Mouse (Mus musculus): ENCODE results near the gene Mta3. TPM values are rescaled to one million over a fixed set of nuclear protein-coding genes. Genes with fewer than 3 reads are reported as not detected.

Mta3 gene
- total RNA-seq (2021): 10 to 100 TPM; 35.3 to 35.6 TPM

DNA sequence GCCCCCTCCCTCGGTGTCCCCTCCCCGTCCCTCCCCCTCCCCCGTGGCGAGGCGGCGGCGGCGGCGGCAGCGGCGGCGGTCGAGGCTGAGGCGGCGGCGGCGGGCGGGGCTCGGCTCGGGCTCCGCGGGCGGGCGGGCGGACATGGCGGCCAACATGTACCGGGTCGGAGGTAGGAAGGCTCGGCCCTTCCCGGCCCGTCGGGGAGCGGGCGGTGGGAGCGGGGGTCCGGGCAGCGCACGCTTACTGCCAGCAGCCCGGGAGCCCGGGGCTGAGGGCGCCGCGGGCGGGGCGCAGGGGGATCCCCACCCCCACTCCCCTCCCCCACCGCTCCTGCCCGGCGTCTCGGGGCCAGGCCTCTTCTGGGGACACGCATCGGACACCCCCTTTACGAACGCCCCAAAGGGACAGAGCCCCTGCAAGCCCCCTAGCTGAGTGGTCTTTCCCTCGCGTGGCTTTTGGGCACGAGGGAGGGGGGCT is at the start of gene Mta3:
Gene Mta3 (plus strand): TSS at position 48 of the 478 bp plus-strand sequence.
- DNase-seq: peak; percentile 79

DNA sequence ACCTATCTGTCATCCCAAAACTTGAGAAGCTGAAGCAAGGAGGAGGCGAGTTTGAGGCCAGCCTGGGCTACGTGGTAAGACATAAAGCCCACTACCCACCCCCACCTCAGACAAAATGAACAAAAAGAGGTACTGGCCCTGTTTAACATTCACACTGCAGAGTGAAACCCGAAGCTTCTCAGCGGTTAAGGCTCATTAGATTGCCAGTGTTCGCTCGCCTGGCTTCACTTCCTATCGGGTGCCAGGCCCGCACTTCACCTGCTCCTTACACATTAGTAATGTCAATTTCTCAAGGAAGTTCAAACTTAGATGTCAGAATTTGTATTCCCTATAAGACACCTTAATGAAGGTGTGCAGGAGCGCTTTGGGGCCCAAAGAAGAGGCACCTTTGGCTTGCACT is 48.6 kb upstream of the Mta3 start:
- no peak for DNase-seq

DNA sequence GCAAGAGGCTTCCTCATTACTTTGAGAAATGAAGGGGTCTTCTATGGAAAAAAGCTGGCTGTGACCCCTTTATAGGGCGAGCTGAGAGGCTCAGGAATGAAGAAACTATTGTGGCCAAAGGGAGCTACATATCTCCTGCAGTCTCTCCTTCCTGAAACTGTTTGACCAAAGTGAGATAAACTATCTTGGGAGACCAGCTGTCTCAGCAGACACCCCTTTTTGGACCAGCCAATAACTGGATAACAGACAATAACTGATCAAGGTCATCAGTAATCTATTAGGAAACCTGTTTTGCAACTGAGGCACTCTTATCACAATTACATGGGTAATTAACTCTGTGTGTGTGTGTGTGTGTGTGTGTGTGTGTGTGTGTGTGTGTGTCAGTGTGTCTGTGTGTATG is 47.0 kb upstream of the Mta3 start:
- DNase-seq: no peak

DNA sequence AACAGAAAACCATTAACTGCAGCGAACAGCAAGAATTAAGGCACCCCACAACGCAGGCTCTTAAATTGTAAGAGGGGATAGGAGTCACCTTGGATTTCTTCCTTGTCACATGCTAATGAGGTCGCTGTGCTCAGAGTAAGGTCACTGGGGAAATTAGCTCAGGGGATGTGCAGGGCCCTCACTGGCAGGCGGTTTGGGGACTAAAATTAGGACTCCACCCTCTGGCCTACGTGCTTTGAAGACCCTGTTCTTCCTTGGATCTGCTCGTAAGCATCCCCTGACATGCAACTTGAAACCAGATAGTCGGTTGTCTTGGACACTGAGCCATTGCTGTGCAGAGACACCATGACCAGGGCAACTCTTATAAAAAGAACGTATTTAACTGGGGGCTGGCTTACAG is 41.2 kb upstream of the Mta3 start:
- DNase-seq: no peak

DNA sequence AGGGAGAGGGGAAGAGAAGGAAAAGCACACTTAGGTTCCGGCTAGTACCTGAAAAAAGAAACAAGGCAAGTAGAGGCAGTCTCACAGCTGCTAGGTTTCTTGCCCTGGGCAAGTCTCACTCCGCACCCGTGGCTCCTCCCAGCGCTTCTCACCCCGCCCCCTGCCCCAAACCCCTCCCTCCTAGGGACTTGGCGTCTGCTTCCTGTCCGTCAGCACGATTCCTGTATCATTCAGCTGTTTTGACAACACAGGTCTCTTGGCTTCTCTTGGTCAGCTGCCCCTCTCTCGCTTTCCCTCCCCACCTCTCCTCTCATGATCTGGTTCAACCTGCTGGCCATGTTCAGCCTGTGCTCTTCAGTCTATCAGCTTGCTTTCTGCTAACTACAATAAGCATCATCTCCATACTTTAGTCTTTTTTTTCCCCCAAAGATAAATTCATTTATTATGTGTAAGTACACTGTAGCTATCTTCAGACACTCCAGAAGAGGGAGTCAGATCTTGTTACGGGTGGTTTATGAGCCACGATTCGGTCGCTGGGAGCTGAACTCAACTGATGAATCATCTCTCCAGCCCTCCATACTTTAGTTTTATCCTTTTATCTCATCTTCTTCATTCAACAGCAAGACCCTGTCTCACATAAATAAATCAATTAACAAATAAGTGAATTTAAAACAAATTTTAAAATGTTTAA is 39.2 kb upstream of the Mta3 start:
- peak; percentile 13 for DNase-seq

DNA sequence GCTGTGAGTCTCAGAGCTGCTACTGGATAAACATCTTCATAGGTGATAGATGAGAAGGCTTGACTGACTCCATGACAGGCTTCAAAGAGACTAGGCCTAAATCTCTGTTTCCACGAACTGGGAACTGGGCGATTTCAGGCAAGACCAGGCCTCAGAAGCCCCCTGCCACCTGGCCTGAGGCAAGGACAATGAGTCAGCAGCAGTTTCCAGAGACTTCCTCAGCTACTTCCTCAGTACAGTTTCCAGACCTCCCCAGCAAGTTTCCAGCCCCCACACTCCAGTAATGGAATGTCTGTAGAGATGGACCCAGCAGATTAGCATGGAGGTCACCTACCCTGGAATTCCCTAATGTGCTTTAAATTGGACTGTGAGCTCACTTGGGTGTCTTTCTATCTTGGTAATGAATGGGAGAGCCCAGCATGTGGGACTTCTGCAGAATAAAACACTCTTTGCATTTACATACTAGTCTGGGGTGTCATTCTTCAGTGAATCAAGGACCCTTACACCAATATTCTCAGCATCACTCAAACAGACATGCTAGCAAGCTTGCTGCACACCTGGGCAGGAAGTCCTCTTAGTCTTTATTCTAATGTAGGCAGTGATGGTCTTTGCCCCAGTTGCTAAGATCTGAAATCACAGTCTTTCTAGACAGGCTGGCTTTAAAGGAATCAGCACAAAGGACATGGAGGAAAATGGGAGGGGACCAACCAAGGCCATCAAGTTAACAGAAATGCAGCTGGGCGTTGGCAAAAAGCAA is 37.9 kb upstream of the Mta3 start:
- no peak for DNase-seq

DNA sequence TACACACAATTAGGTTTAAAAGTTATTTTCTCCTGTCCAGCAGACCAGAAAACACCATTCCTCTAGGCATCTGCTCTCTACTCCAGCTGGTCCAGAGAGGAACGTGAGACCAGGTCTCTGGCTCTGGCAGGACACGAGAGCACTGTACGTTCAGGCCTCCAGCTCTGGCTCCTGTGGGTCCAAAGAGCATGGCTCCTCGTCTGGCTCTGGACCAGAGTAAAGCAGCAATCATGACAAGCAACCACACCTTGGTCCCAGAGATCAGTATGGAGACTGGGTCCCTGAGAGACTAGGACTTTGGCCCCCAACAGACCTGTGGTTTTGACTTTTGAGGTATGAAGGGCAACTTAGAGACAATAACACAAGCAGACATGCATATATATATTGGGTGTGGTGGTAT is 33.3 kb upstream of the Mta3 start:
- no peak for DNase-seq

DNA sequence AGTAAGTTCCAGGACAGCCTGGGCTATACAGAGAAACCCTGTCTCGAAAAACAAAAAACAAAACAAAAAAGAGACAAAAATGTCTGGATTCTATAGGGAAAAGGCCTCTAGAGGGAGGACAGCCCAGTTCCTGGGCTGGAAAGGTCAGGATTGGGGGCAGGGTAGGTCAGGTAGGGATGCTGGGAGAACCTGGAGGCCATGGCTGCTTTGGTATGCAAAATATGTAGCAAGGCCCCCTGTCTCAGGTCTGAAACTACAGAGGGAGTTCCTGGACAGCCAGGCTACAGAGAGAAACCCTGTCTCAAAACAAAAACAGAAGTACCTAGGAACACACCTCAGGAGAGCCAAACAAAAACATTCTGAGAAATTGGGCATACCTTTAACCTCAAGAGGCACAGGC is 28.6 kb upstream of the Mta3 start:
- no peak for DNase-seq

DNA sequence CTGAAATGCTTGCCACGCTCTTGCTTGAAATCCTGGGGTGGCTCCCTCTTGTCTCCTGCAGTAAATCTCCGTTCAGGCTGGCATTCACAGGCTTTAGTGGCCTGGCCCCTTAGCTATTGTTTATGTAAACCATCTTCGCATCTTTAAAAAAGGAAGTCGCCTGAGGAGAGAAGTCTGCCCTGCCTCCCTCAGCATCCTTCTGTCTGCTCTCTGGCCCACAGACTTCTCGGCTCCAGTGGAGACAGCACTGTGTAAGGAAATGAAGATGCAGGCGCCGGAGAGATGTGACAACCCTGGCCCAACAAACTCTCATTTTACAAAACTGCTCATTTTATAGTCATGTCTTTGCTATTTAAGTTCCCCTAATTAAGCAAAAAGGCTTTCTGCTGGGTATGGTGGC is 24.0 kb upstream of the Mta3 start:
- DNase-seq: no peak

DNA sequence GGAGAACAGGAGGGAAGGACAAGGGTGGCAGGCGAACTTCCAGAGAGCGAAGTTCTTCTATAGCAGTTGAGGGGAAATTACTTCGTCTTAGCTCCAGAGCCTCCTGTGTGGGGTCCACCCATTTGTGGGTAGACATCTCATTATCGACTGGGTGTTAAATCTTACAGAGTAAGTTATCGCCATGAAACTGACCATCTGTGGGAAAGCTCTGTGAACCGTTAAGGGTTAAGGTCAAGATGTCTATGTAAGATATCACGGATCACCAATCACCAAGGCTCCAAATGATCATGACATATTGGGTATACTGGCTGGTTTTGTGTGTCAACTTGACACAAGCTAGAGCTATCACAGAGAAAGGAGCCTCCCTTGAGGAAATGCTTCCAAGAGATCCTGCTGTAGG is 21.5 kb upstream of the Mta3 start:
- no peak for DNase-seq

DNA sequence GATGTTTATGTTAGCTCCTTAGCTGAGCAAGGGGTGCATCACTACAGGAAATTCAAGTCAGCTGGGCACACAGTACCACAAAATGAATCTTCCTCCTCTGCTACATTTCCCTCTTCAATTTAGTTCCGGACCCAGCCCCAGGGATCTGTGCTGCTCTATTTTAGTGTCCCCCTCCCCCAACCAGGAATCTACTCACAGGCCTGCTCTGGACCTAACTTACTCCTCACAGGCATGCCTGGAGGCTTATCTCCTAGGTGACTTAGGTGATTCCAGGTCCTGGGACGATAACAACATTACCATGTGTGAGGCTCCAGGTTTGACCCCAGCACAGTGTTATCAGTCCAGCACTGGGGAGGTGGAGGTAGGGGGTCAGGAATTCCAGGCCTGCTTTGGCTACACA is 15.5 kb upstream of the Mta3 start:
- DNase-seq: no peak

DNA sequence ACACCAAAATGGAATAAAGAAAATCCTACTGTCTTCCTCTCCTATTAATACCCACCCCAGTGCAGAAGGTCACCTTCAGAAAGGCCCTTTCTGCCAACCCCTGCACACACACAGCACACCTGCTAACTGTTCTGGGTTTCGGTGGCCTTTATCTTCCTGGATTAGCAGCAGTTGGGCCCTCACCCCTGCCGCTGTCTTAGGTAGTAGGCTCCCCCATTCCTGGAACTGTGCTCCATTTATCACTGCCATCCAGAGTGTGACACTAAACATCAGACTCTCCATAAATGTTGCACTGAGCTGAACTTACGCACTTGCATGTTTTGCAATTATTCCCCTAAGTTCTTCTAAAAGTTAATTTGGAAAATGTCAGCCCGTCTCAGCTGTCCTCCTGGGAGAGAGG is 14.6 kb upstream of the Mta3 start:
- no peak for DNase-seq

DNA sequence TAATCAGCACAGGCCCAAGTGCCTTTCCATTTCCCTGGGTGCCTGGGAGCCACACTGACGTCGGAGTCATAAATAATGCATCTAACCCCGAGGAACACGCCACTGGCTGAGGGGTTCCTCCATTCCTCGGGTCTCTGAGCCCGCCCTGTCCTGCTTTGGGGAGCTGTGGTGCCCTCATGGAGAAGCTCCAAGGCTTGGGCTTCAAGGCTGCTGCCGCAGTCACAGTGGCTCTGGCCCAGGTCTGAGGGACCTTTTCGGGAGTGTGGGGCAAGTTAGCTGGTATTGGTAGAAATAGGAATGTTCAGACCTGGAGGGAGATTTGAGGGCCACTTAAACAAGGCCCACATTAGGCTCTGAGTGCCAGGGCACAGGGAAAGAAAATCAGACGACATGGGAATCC is 12.0 kb upstream of the Mta3 start:
- no peak for DNase-seq

DNA sequence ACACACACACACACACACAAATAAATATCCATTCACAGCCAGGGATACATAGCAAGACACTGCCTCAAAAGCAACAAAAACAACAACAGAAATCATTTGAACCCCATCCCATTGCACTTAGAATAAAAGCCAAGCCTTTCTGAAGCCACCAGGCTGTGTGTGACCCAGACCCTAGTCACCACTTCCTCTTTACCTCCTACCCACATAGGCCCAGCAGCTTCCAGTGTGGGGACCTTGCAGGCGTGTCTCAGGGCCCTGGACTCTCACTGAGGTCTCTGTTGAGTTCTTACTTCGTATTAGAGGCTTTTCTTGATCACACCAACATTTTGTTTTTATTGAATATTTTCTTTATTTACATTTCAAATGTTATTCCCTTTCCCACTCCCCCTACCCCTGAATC is 10.2 kb upstream of the Mta3 start:
- DNase-seq: no peak

DNA sequence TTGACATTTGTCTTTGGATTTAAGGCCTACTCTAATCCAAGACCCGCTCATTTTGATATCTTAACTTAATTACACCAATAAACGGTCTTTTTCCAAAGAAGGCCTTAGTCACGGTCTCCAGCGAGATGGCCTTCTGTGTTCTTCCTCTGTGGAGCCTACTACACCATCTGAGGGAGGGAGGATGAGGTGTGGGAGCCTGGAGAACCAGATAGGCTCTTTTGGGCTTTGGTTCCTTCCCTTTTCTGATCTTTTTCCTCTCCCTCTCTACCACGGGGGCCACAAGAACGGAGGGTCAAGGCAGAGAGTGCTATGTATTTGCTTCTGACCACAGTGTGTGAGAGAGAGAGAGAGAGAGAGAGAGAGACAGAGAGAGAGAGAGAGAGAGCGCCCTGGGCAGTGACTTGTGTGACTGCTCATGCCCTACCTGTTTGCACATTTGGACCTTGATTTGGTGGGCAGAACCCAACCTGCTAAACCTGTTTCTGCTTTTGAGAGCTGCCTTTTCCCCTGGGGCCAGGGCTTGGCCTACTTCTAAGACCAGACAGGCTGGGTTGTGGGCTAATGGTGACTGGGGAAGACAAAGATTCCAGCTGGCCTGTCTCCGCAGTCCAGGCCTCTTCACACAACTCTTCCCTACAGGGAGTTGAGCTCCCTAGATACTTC is 6.8 kb upstream of the Mta3 start:
- DNase-seq: no peak

DNA sequence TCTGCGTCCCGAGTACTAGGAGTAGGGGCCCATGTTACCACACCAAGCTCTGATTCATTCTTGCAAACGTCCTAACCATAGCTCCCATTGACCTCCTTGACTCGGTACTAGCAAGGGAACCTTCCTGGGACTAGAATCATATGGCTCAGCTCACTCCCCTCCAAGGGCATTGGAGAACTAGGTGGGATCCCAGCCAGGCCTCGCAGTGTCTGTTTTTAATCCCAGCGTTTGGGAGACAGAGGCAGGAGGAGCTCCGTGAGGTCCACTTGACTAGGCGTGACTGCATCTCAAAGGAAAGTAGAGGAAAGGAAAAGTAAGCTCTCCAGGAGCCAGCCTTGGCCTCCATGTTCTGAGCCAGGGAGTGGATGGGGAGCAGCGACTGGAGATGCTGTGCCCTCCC is 5.8 kb upstream of the Mta3 start:
- no peak for DNase-seq

DNA sequence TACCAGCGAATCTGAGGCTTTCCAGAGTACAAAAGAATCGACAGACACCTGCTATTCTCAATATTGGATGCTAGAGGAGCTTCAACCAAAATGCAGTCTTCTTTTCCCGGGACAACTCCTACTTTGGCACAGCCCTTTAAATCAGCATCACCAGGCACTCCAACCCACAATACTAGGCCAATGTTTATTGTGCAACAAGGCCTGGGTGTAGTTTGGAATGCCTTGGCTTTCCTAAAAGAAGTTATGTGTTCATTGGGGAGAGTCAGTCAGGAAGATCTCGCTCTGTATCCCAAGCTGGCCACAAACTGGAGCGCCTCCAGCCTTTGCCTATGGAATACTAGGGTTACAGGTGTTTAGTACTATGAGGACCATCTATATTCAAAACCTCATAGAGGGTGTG is 1.5 kb upstream of the Mta3 start:
- no peak for DNase-seq

DNA sequence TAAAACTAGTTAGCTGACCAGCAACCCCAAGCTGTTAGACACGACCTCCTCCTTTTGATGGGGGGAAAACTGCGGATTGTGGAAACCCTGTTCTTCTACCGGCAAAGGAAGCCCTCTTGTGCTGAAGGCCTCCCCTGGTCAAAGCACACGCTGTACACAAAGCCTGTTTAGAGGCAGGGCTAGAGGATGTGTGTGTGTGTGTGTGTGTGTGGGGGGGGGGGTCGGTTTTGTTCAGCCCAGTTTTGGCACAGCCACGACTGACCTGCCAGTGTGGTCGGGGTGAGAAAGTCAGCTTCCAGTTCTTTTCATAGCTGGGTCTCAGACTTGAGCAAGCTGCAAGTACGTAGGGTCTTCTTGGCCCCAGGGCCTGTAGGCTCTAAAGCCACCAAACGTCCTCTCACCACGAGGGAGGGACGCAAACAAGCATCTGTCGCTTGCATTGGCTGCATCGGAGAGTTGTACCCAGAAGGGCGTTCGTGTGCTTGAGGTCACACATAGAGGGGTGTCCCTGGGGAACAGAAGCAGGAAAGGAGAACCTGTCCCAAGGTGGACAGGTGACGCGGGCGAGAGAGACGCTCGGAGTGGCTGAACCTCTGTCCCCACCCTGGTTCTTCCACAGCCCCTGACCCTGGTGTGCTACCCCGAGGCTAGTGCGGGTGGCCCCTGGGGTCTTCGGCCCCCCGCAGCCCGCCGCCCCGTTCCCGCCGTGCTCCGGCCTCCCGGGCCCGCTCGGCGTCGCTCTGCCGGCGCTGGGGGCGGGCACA is 429 bp upstream of the Mta3 start:
- DNase-seq: peak; percentile 64

DNA sequence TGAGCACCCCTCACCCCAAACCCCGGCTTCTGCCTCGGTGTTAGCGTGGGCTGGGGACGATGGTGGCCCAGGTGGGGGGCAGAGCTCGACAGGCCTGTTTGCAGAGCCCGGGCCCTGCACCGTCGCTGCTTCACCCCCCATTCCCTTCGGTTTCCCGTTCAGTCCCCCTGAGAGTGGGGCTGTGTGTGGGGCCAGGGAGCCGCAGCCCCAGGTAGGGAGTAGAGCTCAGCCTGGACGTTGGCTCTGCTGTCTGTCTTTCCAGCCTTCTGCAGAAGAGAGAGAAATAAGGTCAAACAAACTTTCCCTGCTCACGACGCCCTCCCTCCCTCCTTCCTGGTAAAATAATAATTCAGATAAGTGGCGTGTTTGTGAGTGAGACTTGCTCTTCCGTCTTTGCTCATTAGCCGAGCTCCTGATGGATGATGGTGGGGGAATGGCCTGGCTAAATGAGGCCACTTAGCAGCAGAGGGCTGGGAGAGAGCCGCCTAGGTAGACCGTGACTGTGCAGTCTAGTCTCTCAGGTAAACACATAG is 697 bp downstream of the Mta3 start:
- DNase-seq: peak; percentile 41

DNA sequence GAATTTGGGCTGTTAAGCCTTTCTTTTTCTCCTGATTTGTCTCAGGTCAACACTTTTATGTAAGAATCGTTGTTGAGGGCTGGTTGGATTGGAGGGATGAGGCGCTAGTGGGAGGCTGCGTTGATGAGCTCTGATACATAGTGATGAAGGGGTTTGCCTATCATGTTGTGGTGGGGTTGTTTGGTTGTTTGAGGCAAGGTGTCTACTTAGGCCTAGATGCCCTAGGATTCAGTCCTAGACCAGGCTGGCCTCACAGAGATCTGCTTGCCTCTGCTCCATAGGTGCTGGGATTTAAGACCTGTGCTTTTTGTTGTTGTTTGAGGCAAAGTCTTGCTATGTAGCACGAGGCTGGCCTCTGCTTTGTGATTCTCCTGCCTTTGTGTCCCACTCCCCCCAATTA is 1.4 kb downstream of the Mta3 start:
- DNase-seq: no peak

DNA sequence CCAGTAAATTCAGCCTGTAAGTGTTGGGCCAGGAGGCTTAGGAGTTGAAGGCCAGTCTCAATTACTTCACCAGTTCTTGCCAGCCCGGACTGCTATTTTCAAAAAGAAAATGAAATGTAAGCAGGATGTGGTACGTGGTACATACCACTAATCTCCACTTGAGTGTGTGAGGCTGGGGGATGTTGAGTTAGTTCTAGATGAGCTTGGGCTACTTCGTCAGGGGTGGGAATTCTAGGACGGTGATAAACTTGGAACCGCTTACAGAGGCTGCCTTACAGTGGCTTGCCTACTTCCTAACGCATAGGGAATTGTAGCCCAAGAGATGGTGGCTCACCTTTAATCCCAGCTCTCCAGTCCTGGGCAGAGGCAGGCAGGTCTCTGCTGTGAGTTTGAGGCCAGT is 1.9 kb downstream of the Mta3 start:
- no peak for DNase-seq

DNA sequence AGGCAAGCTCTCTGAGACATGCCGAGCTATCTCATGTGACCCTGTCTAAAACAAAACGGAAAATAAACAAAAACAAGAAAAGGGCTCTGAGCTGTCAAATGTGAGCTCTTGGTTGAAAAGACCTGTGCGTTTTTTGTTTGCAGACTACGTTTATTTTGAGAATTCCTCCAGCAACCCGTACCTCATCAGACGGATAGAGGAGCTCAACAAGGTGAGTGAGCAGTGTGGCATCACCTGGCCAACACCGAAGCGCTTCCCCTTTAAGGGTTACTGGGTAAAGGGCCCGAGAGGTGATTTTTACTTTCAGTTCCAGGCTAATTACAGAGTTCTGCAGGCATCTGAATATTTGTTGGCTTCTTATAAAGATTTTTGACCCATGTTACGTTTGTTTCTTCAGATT is 2.3 kb downstream of the Mta3 start:
- DNase-seq: no peak

DNA sequence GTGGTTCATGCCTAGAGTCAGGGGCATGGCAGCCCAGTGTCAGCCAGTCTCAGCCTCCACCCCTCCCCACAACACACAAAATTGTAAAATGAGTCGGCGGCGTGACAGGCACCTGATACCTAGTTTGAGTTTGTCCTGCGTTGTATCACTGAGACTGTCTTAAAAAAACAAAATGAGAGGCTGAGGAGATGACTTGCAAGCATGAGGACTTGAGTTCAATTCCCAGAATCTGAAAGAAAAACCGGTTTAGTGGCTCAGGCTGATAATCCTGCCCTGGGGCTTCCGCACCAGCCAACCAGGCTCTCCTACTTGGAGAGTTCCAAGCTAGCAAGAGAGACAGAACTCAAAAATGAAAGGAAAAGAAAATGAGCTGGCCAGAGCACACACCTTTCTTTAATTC is 2.9 kb downstream of the Mta3 start:
- no peak for DNase-seq
